Mouse (Mus musculus) hindbrain, embryonic 13.5 days (tissue): ENCODE data around the gene Sptan1. TPM values are rescaled to one million over a fixed set of nuclear protein-coding genes. Genes with fewer than 3 reads are reported as not detected.

Experiments used
- ATAC-seq: fragments of 200-750 bp; cut with Nextera tagmentation; 2 replicates; pipeline ENCODE4 v1.8.0; 2017; ENCODE audit warnings: moderate TSS enrichment; ENCODE audit not compliant: low FRiP score
- H3K27ac ChIP-seq: fragments of 300-500 bp; sonication (generic); 2 replicates; pipeline ENCODE4 v1.5.1; 2015; ENCODE audit warnings: inconsistent platforms, mild to moderate bottlenecking, moderate library complexity
- H3K27me3 ChIP-seq: fragments of 300-500 bp; sonication (generic); 2 replicates; pipeline ENCODE4 v1.6.1; 2015; ENCODE audit warnings: mild to moderate bottlenecking, inconsistent platforms
- H3K36me3 ChIP-seq: fragments of 300-500 bp; sonication (generic); 2 replicates; pipeline ENCODE4 v1.6.1; 2015; ENCODE audit warnings: mild to moderate bottlenecking, inconsistent platforms
- H3K4me1 ChIP-seq: fragments of 300-500 bp; sonication (generic); replicated peaks from 2 replicates; pipeline ENCODE4 v1.6.1; 2015; ENCODE audit warnings: inconsistent platforms
- H3K4me2 ChIP-seq: fragments of 300-500 bp; sonication (generic); 2 replicates; pipeline ENCODE4 v1.6.1; 2015; ENCODE audit warnings: inconsistent platforms, mild to moderate bottlenecking, moderate library complexity
- H3K4me3 ChIP-seq: fragments of 300-500 bp; sonication (generic); 2 replicates; pipeline ENCODE4 v1.5.1; 2015; ENCODE audit warnings: mild to moderate bottlenecking, inconsistent platforms
- H3K9ac ChIP-seq: fragments of 300-500 bp; sonication (generic); 2 replicates; pipeline ENCODE4 v1.6.1; 2015; ENCODE audit warnings: mild to moderate bottlenecking, inconsistent platforms
- H3K9me3 ChIP-seq: fragments of 300-500 bp; sonication (generic); 2 replicates; pipeline ENCODE4 v1.6.1; 2016; ENCODE audit warnings: inconsistent platforms
- WGBS: fragments of 180-500 bp; shearing (Covaris S2); methylation state at CpG from one replicate; pipeline ENCODE4 v1.1.7; 2015; 5-methylcytosine and 5-hydroxymethylcytosine counted together
- microRNA-seq: library from miRNA; unstranded; fragments of <30 nt; microRNA quantifications from one replicate; pipeline ENCODE4, GENCODE M21; 2016
- polyA plus RNA-seq: library from polyadenylated mRNA; unstranded; fragments of >200 nt; fragmentation: Nextera tagmentation; extraction: Ambion mirVana; gene quantifications from 2 replicates; pipeline ENCODE4 v1.2.1, GENCODE M21; 2015

The Sptan1 gene
- polyA plus RNA-seq, 1 experiment from 2014 or later, result 192 TPM

GRCm38 (mm10) chr2:30078349-30078712 lies 113.0 kb downstream of the Sptan1 start:
- H3K4me1 ChIP-seq, result peaks cover 13% of the 10 kb centered on the region
- no peaks in the 10 kb centered on the region for H3K9me3 ChIP-seq
- H3K9ac ChIP-seq, result no peak overlapping the region
- H3K27ac ChIP-seq, result no peak overlapping the region
- 32% methylated on average over 10 of the region's 10 CpGs for WGBS
- peak overlapping the region; percentile 45; the same call in 1 of the 2 replicates for H3K4me3 ChIP-seq
- H3K27me3 ChIP-seq, result no peaks in the 10 kb centered on the region
- H3K36me3 ChIP-seq, result peaks cover 6% of the 10 kb centered on the region; the same call in 1 of the 2 replicates
- ATAC-seq, result no peak
- peak overlapping the region; percentile 82 for H3K4me2 ChIP-seq

DNA sequence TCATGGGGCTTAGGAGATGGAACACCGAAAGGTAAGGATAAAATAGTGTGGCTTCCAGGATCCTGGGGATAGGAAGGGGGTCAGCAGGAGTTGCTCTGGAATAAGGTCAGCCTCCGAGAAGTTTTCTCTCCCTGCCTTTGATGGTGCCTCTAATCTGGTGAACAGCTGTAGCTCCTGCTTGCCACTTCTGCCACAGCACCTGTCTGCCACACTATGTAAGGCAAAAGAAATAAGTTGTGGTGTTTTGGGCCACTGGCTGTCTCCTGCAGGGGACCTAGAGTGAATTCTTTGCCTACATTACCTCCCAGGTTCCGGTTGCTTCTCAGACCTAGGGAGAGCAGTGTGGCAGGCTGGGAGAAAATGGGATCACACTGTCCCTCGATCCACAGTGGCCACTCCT lies 113.4 kb downstream of the Sptan1 start:
- Histone ChIP-seq H3K9ac (no peak overlapping the region), H3K9me3 (no peaks in the 10 kb centered on the region), H3K36me3 (peaks cover 2% of the 10 kb centered on the region; the same call in 1 of the 2 replicates), H3K4me3 (no peak overlapping the region), H3K27ac (no peak overlapping the region), H3K27me3 (no peaks in the 10 kb centered on the region), H3K4me1 (peaks cover 13% of the 10 kb centered on the region), H3K4me2 (no peak overlapping the region)
- whole genome bisulfite sequencing, result 79% methylated on average over 4 of the region's 4 CpGs
- no peak for ATAC-seq

GRCm38 (mm10) chr2:30080181-30080800 lies 114.9 kb downstream of the Sptan1 start:
- 89% methylated on average over 15 of the region's 15 CpGs for WGBS
- ATAC-seq, result no peak
- no peaks in the 10 kb centered on the region for H3K27me3 ChIP-seq
- no peaks in the 10 kb centered on the region for H3K36me3 ChIP-seq
- H3K4me3 ChIP-seq, result no peak overlapping the region
- no peak overlapping the region for H3K27ac ChIP-seq
- peaks cover 20% of the 10 kb centered on the region for H3K4me1 ChIP-seq
- no peak overlapping the region for H3K4me2 ChIP-seq
- H3K9me3 ChIP-seq, result no peaks in the 10 kb centered on the region
- H3K9ac ChIP-seq, result 0 out of 2 replicates have a peak overlapping the region, but pooled peaks have one; percentile 3

Small RNA genes within 50 kb of the gene (microRNA-seq; reads per million reads assigned to microRNA genes)
- gene Mir6997, result 1.2 reads per million

Other genes with a start within 250 kb of the Sptan1 start
- not detected in 2 replicates for gene Gm13420, start 213.9 kb upstream of the Sptan1 start, polyA plus RNA-seq
- not detected in 2 replicates for gene Gm13547, start 206.2 kb upstream of the Sptan1 start, polyA plus RNA-seq
- gene Coq4, start 178.1 kb upstream of the Sptan1 start, polyA plus RNA-seq, result 33.4 and 34.5 TPM in 2 replicates
- gene Trub2, start 177.1 kb upstream of the Sptan1 start, polyA plus RNA-seq, result 40.0 and 43.0 TPM in 2 replicates
- gene Slc27a4, start 162.9 kb upstream of the Sptan1 start, polyA plus RNA-seq, result 32.6 and 33.4 TPM in 2 replicates
- 23.5 and 26.8 TPM in 2 replicates for gene Urm1, start 145.5 kb upstream of the Sptan1 start, polyA plus RNA-seq
- 23.8 and 24.9 TPM in 2 replicates for gene Cercam, start 96.4 kb upstream of the Sptan1 start, polyA plus RNA-seq
- 70.3 and 78.3 TPM in 2 replicates for gene Odf2, start 76.3 kb upstream of the Sptan1 start, polyA plus RNA-seq
- 75.2 and 82.1 TPM in 2 replicates for gene Gle1, start 30.1 kb upstream of the Sptan1 start, polyA plus RNA-seq
- 64.2 and 67.0 TPM in 2 replicates for gene Wdr34, start 83.3 kb downstream of the Sptan1 start, polyA plus RNA-seq
- 400 TPM in 2 replicates for gene Set, start 91.8 kb downstream of the Sptan1 start, polyA plus RNA-seq
- 1.9 and 2.3 TPM in 2 replicates for gene Pkn3, start 112.1 kb downstream of the Sptan1 start, polyA plus RNA-seq
- 24.2 TPM in 2 replicates for gene Zdhhc12, start 128.1 kb downstream of the Sptan1 start, polyA plus RNA-seq
- 14.1 and 15.2 TPM in 2 replicates for gene Zer1, start 159.0 kb downstream of the Sptan1 start, polyA plus RNA-seq
- 11.9 and 14.6 TPM in 2 replicates for gene Tbc1d13, start 168.2 kb downstream of the Sptan1 start, polyA plus RNA-seq
- 14.3 and 19.3 TPM in 2 replicates for gene Endog, start 205.9 kb downstream of the Sptan1 start, polyA plus RNA-seq
- 58.1 and 58.4 TPM in 2 replicates for gene Spout1, start 212.9 kb downstream of the Sptan1 start, polyA plus RNA-seq
- 14.5 and 14.8 TPM in 2 replicates for gene Kyat1, start 240.3 kb downstream of the Sptan1 start, polyA plus RNA-seq